Mouse (Mus musculus): Measurements from ENCODE around the gene Parp16.

GRCm38 (mm10) chr9:65156604-65157003 lies 38.5 kb upstream of the Parp16 start:
- TF ChIP-seq HCFC1 (IDR thresholded peaks at IDR 0.05; ENCODE audit: borderline replicate concordance, insufficient read depth, low read length) (no peak), MAFK (IDR thresholded peaks at IDR 0.05; ENCODE audit: insufficient read depth, low read depth, low read length) (no peak), ZNF384 (IDR thresholded peaks at IDR 0.05; ENCODE audit: low read depth, low read length) (no peak), CHD2 (IDR thresholded peaks at IDR 0.05; ENCODE audit: low read depth, low read length) (no peak), ZC3H11A (IDR thresholded peaks at IDR 0.05; ENCODE audit: borderline replicate concordance, low read depth, low read length) (no peak)
